Mouse (Mus musculus) embryonic facial prominence, embryonic 13.5 days (tissue): ENCODE data around the gene Arl14. TPM values are rescaled to one million over a fixed set of nuclear protein-coding genes. Genes with fewer than 3 reads are reported as not detected.

Source experiments
- ATAC-seq: fragments of 200-750 bp; cut with Nextera tagmentation; 2 replicates; pipeline ENCODE4 v1.8.0; 2017; ENCODE audit warnings: low read depth; ENCODE audit not compliant: insufficient number of reproducible peaks, insufficient read depth, low FRiP score, low TSS enrichment
- H3K27ac ChIP-seq: fragments of 300-500 bp; sonication (generic); 2 replicates; pipeline ENCODE4 v1.5.1; 2015; ENCODE audit warnings: moderate library complexity, mild to moderate bottlenecking, inconsistent platforms
- H3K27me3 ChIP-seq: fragments of 300-500 bp; sonication (generic); 2 replicates; pipeline ENCODE4 v1.6.1; 2015; ENCODE audit warnings: mild to moderate bottlenecking, inconsistent platforms
- H3K36me3 ChIP-seq: fragments of 300-500 bp; sonication (generic); 2 replicates; pipeline ENCODE4 v1.6.1; 2015; ENCODE audit warnings: mild to moderate bottlenecking, inconsistent platforms
- H3K4me1 ChIP-seq: fragments of 300-500 bp; sonication (generic); 2 replicates; pipeline ENCODE4 v1.6.1; 2015; ENCODE audit warnings: inconsistent platforms
- H3K4me2 ChIP-seq: fragments of 300-500 bp; sonication (generic); 2 replicates; pipeline ENCODE4 v1.6.1; 2015; ENCODE audit warnings: moderate library complexity, mild to moderate bottlenecking, inconsistent platforms
- H3K4me3 ChIP-seq: fragments of 300-500 bp; sonication (generic); 2 replicates; pipeline ENCODE4 v1.5.1; 2015; ENCODE audit warnings: mild to moderate bottlenecking, inconsistent platforms
- H3K9ac ChIP-seq: fragments of 300-500 bp; sonication (generic); 2 replicates; pipeline ENCODE4 v1.6.1; 2015; ENCODE audit warnings: mild to moderate bottlenecking, inconsistent platforms
- H3K9me3 ChIP-seq: fragments of 300-500 bp; sonication (generic); 2 replicates; pipeline ENCODE4 v1.6.1; 2016; ENCODE audit warnings: inconsistent platforms
- WGBS: fragments of 180-500 bp; shearing (Covaris S2); methylation state at CpG from one replicate; pipeline ENCODE4 v1.1.7; 2015; ENCODE audit warnings: mixed read lengths; 5-methylcytosine and 5-hydroxymethylcytosine counted together
- polyA plus RNA-seq: library from polyadenylated mRNA; unstranded; fragments of >200 nt; fragmentation: Nextera tagmentation; extraction: Ambion mirVana; gene quantifications from 2 replicates; pipeline ENCODE4 v1.2.1, GENCODE M21; 2015

Gene Arl14
- polyA plus RNA-seq, 1 experiment from 2014 or later = not detected

- Histone ChIP-seq H3K27ac (no peak overlapping the region), H3K4me1 (no peaks in the 10 kb centered on the region), H3K27me3 (no peaks in the 10 kb centered on the region), H3K36me3 (no peaks in the 10 kb centered on the region), H3K9ac (no peak overlapping the region), H3K9me3 (no peaks in the 10 kb centered on the region), H3K4me3 (no peak overlapping the region), H3K4me2 (no peak overlapping the region)
- 39% methylated on average over 8 of the region's 8 CpGs for WGBS
- no peak for ATAC-seq
These were observed 27.0 kb upstream of the Arl14 start for GRCm38 (mm10) chr3:69195251-69195650.

GRCm38 (mm10) chr3:69198098-69198497 lies 24.1 kb upstream of the Arl14 start:
- H3K4me1 ChIP-seq = no peaks in the 10 kb centered on the region
- ATAC-seq = no peak
- WGBS = 74% methylated on average over 2 of the region's 2 CpGs
- no peak overlapping the region for H3K4me2 ChIP-seq
- no peak overlapping the region for H3K4me3 ChIP-seq
- H3K9me3 ChIP-seq = no peaks in the 10 kb centered on the region
- no peak overlapping the region for H3K27ac ChIP-seq
- no peaks in the 10 kb centered on the region for H3K27me3 ChIP-seq
- no peak overlapping the region for H3K9ac ChIP-seq
- no peaks in the 10 kb centered on the region for H3K36me3 ChIP-seq

GRCm38 (mm10) chr3:69200251-69200650 lies 22.0 kb upstream of the Arl14 start:
- Histone ChIP-seq H3K4me3 (no peak overlapping the region), H3K36me3 (no peaks in the 10 kb centered on the region), H3K27ac (no peak overlapping the region), H3K4me1 (no peaks in the 10 kb centered on the region), H3K9me3 (no peaks in the 10 kb centered on the region), H3K4me2 (no peak overlapping the region), H3K9ac (no peak overlapping the region), H3K27me3 (no peaks in the 10 kb centered on the region)
- WGBS = 91% methylated on average over 1 of the region's 1 CpGs
- ATAC-seq = no peak

- Histone ChIP-seq H3K27ac (no peak overlapping the region), H3K9ac (no peak overlapping the region), H3K27me3 (no peaks in the 10 kb centered on the region), H3K4me2 (no peak overlapping the region), H3K9me3 (no peaks in the 10 kb centered on the region), H3K36me3 (no peaks in the 10 kb centered on the region), H3K4me1 (no peaks in the 10 kb centered on the region), H3K4me3 (no peak overlapping the region)
- 65% methylated on average over 2 of the region's 2 CpGs for WGBS
- no peak for ATAC-seq
These were observed 21.0 kb upstream of the Arl14 start for GRCm38 (mm10) chr3:69201206-69201605.

GRCm38 (mm10) chr3:69202876-69203275 lies 19.3 kb upstream of the Arl14 start:
- no peaks in the 10 kb centered on the region for H3K27me3 ChIP-seq
- WGBS = 69% methylated on average over 4 of the region's 4 CpGs
- no peaks in the 10 kb centered on the region for H3K36me3 ChIP-seq
- no peak overlapping the region for H3K9ac ChIP-seq
- no peak overlapping the region for H3K4me3 ChIP-seq
- no peaks in the 10 kb centered on the region for H3K9me3 ChIP-seq
- no peak overlapping the region for H3K27ac ChIP-seq
- no peaks in the 10 kb centered on the region for H3K4me1 ChIP-seq
- H3K4me2 ChIP-seq = no peak overlapping the region
- ATAC-seq = no peak

- H3K27ac ChIP-seq = no peak overlapping the region
- no peaks in the 10 kb centered on the region for H3K36me3 ChIP-seq
- no peaks in the 10 kb centered on the region for H3K4me1 ChIP-seq
- H3K4me3 ChIP-seq = no peak overlapping the region
- no peaks in the 10 kb centered on the region for H3K27me3 ChIP-seq
- no peak for ATAC-seq
- WGBS = 62% methylated on average over 7 of the region's 7 CpGs
- no peaks in the 10 kb centered on the region for H3K9me3 ChIP-seq
- H3K9ac ChIP-seq = no peak overlapping the region
- no peak overlapping the region for H3K4me2 ChIP-seq
These were observed 16.8 kb upstream of the Arl14 start for GRCm38 (mm10) chr3:69205266-69206054.

- Histone ChIP-seq H3K9ac (no peak overlapping the region), H3K27ac (no peak overlapping the region), H3K4me2 (no peak overlapping the region), H3K4me1 (no peaks in the 10 kb centered on the region), H3K4me3 (no peak overlapping the region), H3K9me3 (no peaks in the 10 kb centered on the region), H3K27me3 (no peaks in the 10 kb centered on the region), H3K36me3 (no peaks in the 10 kb centered on the region)
- 82% methylated on average over 10 of the region's 10 CpGs for WGBS
- ATAC-seq = no peak
These were observed 15.9 kb upstream of the Arl14 start for GRCm38 (mm10) chr3:69206193-69206893.

GRCm38 (mm10) chr3:69208441-69209309 lies 13.5 kb upstream of the Arl14 start:
- Histone ChIP-seq H3K9me3 (no peaks in the 10 kb centered on the region), H3K4me2 (no peak overlapping the region), H3K4me1 (no peaks in the 10 kb centered on the region), H3K27me3 (no peaks in the 10 kb centered on the region), H3K36me3 (no peaks in the 10 kb centered on the region), H3K4me3 (no peak overlapping the region), H3K27ac (no peak overlapping the region), H3K9ac (no peak overlapping the region)
- 62% methylated on average over 12 of the region's 12 CpGs for WGBS
- ATAC-seq = no peak

GRCm38 (mm10) chr3:69212246-69212645 lies 10.0 kb upstream of the Arl14 start:
- Histone ChIP-seq H3K27ac (no peak overlapping the region), H3K36me3 (no peaks in the 10 kb centered on the region), H3K4me2 (no peak overlapping the region), H3K27me3 (no peaks in the 10 kb centered on the region), H3K4me1 (no peaks in the 10 kb centered on the region), H3K4me3 (no peak overlapping the region), H3K9me3 (no peaks in the 10 kb centered on the region), H3K9ac (no peak overlapping the region)
- no peak for ATAC-seq
- 87% methylated on average over 2 of the region's 2 CpGs for WGBS

GRCm38 (mm10) chr3:69213465-69213864 lies 8.8 kb upstream of the Arl14 start:
- Histone ChIP-seq H3K4me1 (no peaks in the 10 kb centered on the region), H3K9ac (no peak overlapping the region), H3K4me3 (no peak overlapping the region), H3K9me3 (no peaks in the 10 kb centered on the region), H3K27me3 (no peaks in the 10 kb centered on the region), H3K27ac (no peak overlapping the region), H3K36me3 (no peaks in the 10 kb centered on the region), H3K4me2 (no peak overlapping the region)
- 86% methylated on average over 5 of the region's 5 CpGs for WGBS
- no peak for ATAC-seq

GRCm38 (mm10) chr3:69214566-69214965 lies 7.7 kb upstream of the Arl14 start:
- ATAC-seq = no peak

More at GRCm38 (mm10) chr3:69214566-69214965, 7.7 kb upstream of the Arl14 start:
- H3K4me3 ChIP-seq = no peak overlapping the region
- no peak overlapping the region for H3K9ac ChIP-seq
- WGBS = 88% methylated on average over 5 of the region's 5 CpGs
- H3K9me3 ChIP-seq = no peaks in the 10 kb centered on the region
- H3K36me3 ChIP-seq = no peaks in the 10 kb centered on the region
- H3K27me3 ChIP-seq = no peaks in the 10 kb centered on the region
- no peak overlapping the region for H3K27ac ChIP-seq
- no peak overlapping the region for H3K4me2 ChIP-seq
- no peaks in the 10 kb centered on the region for H3K4me1 ChIP-seq
